Mouse (Mus musculus) thymus, adult 2 months (tissue): ENCODE data around the gene Snapc5.

Source experiments
- CTCF ChIP-seq: fragments of 200-500 bp; IDR thresholded peaks from 2 replicates; pipeline ENCODE4 v1.5.1; 2012; ENCODE audit warnings: mild to moderate bottlenecking, control low read depth, low read length, moderate library complexity, borderline replicate concordance; ENCODE audit not compliant: control insufficient read depth, poor library complexity, insufficient read depth; ENCODE audit errors: extremely low read depth
- POLR2A ChIP-seq: fragments of 200-500 bp; IDR thresholded peaks from 2 replicates; pipeline ENCODE4 v1.6.1; 2012; ENCODE audit warnings: mild to moderate bottlenecking, low read length, control low read depth, moderate library complexity; ENCODE audit not compliant: control insufficient read depth, poor library complexity, insufficient read depth; ENCODE audit errors: extremely low read depth

DNA sequence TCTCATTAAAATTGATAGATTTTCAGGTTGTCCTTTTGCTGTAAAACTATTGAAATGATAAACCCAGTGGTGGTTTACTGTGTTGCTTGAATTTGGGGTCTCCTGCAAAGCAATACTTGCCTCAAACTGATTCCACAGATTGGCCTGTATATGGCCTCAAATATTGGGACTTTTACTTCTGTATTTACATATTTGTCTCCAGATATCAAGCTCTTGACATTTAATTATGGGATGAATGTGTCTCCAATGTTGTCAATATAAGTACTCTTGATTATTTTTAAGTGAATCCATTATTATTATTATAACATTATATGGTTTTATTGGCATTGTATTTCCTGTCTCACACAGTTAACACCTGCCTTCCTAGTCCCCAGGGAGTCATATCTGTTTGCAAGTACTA lies 4.7 kb upstream of the Snapc5 start:
- TF ChIP-seq CTCF: no peak
- no peak for TF ChIP-seq POLR2A
